Mouse (Mus musculus) gastrocnemius, postnatal 25 days (tissue): ENCODE results near the gene Adcy2. TPM values are rescaled to one million over a fixed set of nuclear protein-coding genes. Genes with fewer than 3 reads are reported as not detected.
A peak's percentile ranks its signal among the peaks of the same experiment; 100 is the strongest.

Experiments
- DNase-seq: peaks from one replicate; pipeline ENCODE4 v3.0.0; 2022
- total RNA-seq, 2 experiments: library from RNA; stranded (reverse); gene quantifications; 1 replicate in 1 of 2; 2 replicates in 1 of 2; pipeline ENCODE4 v1.2.3; 2021

Gene Adcy2
- total RNA-seq, 2 experiments from 2014 or later, result 23.2 to 31.4 TPM

- no peak for DNase-seq
These were observed 37.8 kb downstream of the Adcy2 start for GRCm38 (mm10) chr13:68961580-68961979.

GRCm38 (mm10) chr13:68960513-68960912 is 38.8 kb downstream of the Adcy2 start:
- DNase-seq, result no peak

- peak; percentile 69 for DNase-seq
These were observed 39.9 kb downstream of the Adcy2 start for GRCm38 (mm10) chr13:68959406-68959805.

- no peak for DNase-seq
These were observed 56.6 kb downstream of the Adcy2 start for GRCm38 (mm10) chr13:68942735-68943134.

GRCm38 (mm10) chr13:68941429-68941828 is 57.9 kb downstream of the Adcy2 start:
- no peak for DNase-seq

GRCm38 (mm10) chr13:68932283-68932647 is 67.1 kb downstream of the Adcy2 start:
- DNase-seq, result no peak

GRCm38 (mm10) chr13:68931602-68932282 is 67.6 kb downstream of the Adcy2 start:
- no peak for DNase-seq

GRCm38 (mm10) chr13:68928469-68928868 is 70.9 kb downstream of the Adcy2 start:
- no peak for DNase-seq

- DNase-seq, result no peak
These were observed 85.6 kb downstream of the Adcy2 start for GRCm38 (mm10) chr13:68913666-68914288.

- no peak for DNase-seq
These were observed 92.7 kb downstream of the Adcy2 start for GRCm38 (mm10) chr13:68906667-68907066.

GRCm38 (mm10) chr13:68902708-68903107 is 96.6 kb downstream of the Adcy2 start:
- DNase-seq, result no peak

- no peak for DNase-seq
These were observed 109.3 kb downstream of the Adcy2 start for GRCm38 (mm10) chr13:68889929-68890593.

GRCm38 (mm10) chr13:68868776-68869175 is 130.6 kb downstream of the Adcy2 start:
- DNase-seq, result no peak

- no peak for DNase-seq
These were observed 131.2 kb downstream of the Adcy2 start for GRCm38 (mm10) chr13:68867940-68868655.

- no peak for DNase-seq
These were observed 139.3 kb downstream of the Adcy2 start for GRCm38 (mm10) chr13:68860036-68860435.

GRCm38 (mm10) chr13:68848265-68848664 is 151.1 kb downstream of the Adcy2 start:
- DNase-seq, result no peak

- no peak for DNase-seq
These were observed 159.8 kb downstream of the Adcy2 start for GRCm38 (mm10) chr13:68839517-68839916.

- no peak for DNase-seq
These were observed 163.2 kb downstream of the Adcy2 start for GRCm38 (mm10) chr13:68836183-68836582.

GRCm38 (mm10) chr13:68835424-68836045 is 163.8 kb downstream of the Adcy2 start:
- DNase-seq, result no peak

GRCm38 (mm10) chr13:68832141-68832540 is 167.2 kb downstream of the Adcy2 start:
- peak; percentile 42 for DNase-seq

GRCm38 (mm10) chr13:68830030-68830759 is 169.1 kb downstream of the Adcy2 start:
- no peak for DNase-seq

GRCm38 (mm10) chr13:68828441-68828840 is 170.9 kb downstream of the Adcy2 start:
- no peak for DNase-seq
